Mouse (Mus musculus) left cerebral cortex, adult 18-20 months (tissue): ENCODE measurements around the gene Eml6. TPM values are rescaled to one million over a fixed set of nuclear protein-coding genes. Genes with fewer than 3 reads are reported as not detected.

Experiments
- DNase-seq, 2 experiments: peaks; one replicate each; pipeline ENCODE4 v3.0.0; 2021 to 2022; ENCODE audit warnings: low spot score in 2 of 2, mixed read lengths in 1 of 2
- total RNA-seq, 2 experiments: library from RNA; stranded (reverse); gene quantifications; 2 replicates each; pipeline ENCODE4 v1.2.3; 2021

The Eml6 gene
- total RNA-seq, 2 experiments from 2014 or later, result 15.9 to 17.7 TPM

DNA sequence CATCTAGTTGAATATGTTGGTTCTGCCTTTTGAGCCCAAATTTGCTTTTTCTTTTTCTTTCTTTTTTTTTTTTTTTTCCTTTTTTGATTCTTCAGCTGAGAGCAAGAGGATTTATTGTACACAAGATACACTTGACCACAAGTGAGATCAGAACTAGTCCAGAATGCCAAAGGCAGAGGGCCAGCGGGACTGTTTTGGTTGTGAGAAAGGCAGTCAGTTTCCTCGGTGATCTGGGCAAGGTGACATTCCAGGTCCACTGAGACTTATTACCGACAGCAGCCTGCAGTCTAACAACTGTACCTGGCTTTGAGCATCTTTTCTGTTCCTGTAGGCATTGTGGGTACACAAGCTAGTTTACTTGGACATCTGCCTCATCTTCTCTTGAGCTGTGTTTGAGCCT, 323.1 kb downstream of the Eml6 start:
- no peak for DNase-seq

DNA sequence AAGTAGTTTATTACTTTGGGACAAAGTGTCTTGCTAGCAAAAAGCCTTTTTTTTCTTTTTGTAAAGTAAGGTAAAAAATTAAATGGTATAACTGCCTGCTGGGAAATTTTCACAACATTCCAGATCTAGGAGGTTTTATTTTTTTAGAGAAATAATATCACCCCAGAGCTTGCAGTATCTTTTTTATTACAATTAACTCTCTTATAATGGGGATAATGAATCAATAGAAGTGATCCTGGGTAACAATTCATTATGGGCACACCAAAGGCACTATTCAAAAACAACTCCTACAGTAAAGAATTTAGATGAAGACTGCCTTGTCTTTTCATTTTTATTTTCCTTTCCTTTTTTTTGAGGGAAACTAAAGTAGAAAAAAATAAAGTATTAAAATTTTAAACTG, 331.1 kb downstream of the Eml6 start:
- no peak for DNase-seq

DNA sequence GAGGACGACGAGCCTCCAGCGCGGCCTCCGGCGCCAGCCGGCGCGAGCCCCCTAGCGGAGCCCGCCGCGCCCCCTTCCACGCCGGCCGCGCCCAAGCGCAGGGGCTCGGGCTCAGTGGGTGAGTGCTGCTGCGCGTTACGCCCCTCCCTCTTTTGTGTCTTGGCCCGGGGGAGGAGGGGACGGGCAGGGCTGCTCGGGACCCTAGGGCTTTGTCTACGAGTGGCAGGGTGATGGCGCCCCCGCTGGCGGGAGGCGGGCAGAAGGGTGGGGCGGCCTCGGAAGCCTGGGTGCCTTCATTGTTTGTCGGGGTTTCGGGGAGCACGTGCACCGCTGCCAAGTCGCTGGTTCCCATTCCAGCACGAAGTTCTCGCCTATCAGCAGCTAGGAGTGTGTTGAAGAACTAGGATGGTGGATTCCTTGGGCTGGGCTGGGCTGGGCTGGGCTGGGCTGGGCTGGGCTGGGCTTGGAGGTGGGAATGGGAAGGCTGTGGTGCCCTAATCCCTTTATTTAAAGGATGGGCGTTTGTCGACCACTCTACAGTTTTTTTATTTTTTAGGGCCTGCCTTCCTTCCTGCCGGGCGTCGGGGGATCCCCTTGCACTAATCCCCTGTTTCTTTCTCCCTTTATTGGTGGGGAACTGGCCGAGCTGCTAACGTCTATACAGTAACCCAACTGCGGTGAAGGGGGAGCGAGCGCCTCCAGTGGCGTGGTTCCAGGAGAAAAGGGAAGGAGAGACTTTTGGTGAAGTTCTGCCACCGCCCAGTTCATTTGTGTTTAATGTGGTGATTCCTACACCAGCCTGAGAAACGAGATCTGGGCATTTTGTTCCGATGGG, 332.0 kb downstream of the Eml6 start:
- DNase-seq, result peak; percentile 82 to 85

Other genes with a start within 250 kb of the Eml6 start
- gene 4931440F15Rik, start 200.4 kb downstream of the Eml6 start, total RNA-seq, result 1 to 10 TPM; 2.0 to 2.1 TPM
- gene Sptbn1, start 242.1 kb upstream of the Eml6 start, total RNA-seq, result 100 to 1,000 TPM; 534 to 545 TPM